Mouse (Mus musculus): ENCODE data around the gene 1810043G02Rik.
"Not testable (repeated sequence)": the region's sequence is repeated elsewhere in the genome, so short reads cannot be mapped to it uniquely, and the experiment has no call there.

The 1810043G02Rik gene

DNA sequence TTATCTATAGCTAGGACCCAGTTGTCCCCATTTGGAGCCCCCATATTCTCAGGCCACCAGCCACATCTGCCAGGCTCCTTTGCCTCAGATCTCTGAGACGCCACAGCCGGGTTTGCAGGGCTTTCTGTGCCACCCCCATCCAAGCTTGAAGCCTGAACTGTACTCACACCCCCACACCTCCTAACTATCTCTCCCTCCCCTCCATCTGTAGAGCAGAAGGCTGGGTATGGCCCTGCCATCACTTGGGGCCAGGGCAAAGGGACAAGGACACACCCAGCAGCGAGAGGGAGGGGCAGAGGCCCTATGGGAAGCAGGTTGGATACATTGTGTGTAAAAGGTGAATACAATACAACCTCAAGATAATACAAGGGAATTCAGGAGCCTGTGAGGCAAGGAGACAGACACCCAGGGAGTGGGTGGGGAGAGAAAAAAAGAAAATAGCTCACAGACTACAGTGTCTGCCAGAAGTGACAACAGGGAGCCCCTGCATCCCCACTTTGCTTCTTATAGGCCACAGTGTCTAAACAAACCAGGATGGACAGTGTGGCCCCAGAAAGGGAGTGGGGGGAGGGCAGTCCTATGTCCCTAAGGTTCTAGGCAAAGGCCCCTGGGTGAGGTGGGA, 26.3 kb downstream of the 1810043G02Rik start:
- DNase-seq (ENCODE audit: low read depth in 1 of 2, low spot score in 2 of 2): no peak

DNA sequence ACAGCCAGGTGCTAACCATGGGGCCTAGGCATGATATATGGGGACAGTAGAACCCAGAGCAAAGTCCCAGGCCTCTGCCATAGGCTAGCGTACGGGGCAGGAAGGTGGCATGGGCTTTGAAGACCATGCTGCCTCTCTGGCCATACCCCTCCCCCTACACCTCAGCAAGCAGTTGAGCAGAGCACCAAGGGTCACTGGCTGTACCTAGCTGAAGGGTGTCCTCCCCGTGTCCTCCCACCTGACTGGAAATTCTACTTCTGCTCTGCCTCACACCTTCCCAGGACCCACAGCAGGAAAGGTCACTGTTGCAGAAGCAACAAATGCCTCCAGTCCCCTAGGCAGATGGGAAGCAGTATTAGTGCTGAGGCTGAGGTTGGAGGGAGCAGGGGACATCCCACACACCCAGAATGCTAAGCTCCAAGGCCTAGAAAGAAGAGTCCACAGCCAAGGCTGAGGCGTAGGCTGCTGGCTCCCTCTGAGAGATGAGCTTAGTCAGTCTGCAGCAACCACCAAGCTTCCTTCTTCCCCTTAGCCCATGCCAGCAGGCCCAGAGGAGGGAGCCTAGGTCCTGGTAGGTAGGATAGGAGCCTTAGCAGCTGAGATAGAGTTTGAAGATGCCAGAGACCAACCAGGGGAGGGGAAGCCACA, 27.6 kb downstream of the 1810043G02Rik start:
- DNase-seq (ENCODE audit: low read depth in 1 of 2, low spot score in 2 of 2): no peak

DNA sequence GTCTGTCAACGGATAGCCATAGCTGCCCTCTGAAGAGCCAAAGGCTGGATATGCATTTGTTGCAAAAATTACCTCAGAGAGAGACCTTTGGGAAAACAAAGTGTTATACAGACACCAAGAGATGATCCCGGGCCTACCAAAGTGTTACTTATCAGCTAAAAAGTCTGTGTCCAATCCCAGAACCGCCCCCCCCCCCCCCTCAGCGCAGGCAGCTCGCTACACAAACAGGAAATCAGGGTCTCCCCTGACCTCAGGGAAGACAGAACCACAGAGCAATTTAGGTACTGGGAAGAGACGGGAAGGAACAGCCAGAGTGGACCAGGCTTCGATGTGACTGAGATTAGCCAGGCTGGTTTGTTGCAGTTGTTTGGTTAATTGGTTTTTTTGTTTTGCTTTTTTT, 28.9 kb downstream of the 1810043G02Rik start:
- DNase-seq (ENCODE audit: low read depth in 1 of 2, low spot score in 2 of 2): no peak

DNA sequence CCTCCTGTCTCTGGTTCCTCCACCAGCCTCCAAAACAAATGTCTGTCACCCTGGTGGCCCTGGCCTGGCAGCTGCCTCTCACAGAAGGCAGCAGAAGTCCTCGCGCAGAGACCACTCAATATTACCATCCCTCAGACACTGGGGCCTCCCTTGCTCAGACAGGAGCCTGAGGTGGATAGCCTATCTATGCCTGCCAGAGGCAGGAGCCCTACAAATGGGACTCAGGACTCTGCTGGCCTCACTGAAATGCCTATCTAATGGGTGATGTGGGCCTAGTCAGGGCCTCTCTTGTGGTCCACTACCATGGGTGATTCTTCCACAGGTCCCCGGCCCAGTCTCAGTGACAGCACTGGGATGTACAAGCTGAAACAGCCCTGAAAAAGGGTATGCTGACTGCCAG, 29.8 kb downstream of the 1810043G02Rik start:
- no peak for DNase-seq (ENCODE audit: low read depth in 1 of 2, low spot score in 2 of 2)

DNA sequence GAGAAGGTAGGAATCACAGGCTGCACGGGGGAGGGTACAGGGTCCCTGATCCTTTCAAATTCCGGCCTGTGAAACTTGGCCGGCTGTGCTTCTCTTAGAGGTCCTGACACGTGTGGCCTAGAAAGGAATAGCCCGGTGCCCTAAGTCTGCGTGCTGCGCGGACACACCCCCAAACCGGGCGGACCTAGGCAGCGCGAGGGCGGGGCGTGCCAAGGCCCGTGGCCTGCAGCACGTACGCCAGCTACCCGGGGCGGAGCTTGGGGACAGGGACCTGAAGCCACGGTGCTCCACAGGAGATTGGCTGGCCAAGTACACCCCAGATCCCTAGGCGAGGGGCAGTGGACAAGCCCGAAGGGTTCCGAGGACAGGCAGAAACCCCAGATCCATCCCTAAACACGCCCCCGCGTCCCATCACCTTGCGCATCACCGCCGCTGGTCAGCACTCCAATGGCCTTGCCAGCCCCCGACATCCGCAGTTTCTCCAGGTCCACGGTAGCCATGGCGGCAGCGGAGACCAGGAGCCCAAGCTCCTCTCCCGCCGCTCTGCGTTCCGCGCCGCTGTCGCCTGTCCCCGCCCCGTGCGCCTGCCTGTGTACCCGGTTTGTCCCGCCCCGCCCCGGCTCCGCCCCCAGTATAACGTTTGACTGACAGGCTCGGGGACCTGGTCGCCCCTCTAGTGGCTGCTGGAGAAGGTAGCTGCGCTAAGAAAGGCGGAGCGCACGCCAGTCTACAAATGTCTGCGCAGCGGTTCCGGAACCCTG, 31.0 kb downstream of the 1810043G02Rik start:
- DNase-seq (ENCODE audit: low read depth in 1 of 2, low spot score in 2 of 2): peak; percentile 83 to 91

DNA sequence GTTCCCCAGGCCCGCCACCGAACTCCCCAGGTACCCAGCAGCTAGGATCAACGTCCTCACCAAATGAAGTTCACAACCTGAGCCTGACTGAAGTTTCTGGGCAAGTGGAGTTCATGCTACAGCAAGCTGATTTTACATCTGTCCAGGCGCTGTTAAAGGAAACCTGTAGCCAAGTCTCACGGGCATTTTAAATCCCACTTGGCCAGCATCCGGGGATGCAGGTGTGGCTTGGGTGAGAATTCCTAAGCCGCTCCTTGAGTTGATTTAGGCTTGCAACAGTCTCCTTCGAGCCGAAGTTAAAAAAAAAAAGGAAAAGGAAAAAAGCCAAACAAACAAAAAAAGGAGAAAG, 31.6 kb downstream of the 1810043G02Rik start, which contains the start of gene Pfkl:
Gene Pfkl (minus strand): TSS at position 139 of the 349 bp plus-strand sequence.
- no peak for DNase-seq (ENCODE audit: low read depth in 1 of 2, low spot score in 2 of 2)

DNA sequence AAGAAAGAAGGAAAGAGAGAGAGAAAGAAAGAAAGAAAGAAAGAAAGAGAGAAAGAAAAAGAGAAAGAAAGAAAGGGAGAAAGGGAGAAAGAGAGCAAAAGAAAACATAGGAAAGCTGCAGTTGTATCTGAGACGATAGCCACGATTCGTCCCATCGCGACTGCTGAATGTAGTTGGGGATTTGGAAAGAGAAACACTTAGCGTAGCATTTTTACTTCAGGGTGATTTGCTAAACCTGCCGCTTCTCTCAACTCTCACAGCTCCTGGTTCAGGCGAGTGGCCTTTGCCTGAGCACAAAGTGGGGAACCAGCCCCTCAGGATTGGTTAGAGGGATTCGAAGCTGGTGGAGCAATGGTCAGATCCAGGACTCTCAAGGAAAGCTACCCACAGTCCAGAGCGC, 32.0 kb downstream of the 1810043G02Rik start:
- no peak for DNase-seq (ENCODE audit: low read depth in 1 of 2, low spot score in 2 of 2)

DNA sequence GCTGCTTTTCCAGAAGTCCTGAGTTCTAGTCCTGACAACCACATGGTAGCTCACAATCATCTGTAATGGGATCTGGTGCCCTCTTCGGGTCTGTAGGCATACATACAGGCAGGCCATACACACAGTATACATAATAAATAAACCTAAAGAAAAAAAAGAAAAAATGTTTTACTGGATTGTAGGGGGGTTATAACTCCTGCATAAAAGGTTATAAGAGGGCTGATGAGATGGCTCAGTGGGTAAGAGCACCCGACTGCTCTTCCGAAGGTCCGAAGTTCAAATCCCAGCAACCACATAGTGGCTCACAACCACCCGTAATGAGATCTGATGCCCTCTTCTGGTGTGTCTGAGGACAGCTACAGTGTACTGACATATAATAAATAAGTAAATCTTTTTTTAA, 32.8 kb downstream of the 1810043G02Rik start:
- not testable (repeated sequence) for DNase-seq (ENCODE audit: low read depth in 1 of 2, low spot score in 2 of 2)

DNA sequence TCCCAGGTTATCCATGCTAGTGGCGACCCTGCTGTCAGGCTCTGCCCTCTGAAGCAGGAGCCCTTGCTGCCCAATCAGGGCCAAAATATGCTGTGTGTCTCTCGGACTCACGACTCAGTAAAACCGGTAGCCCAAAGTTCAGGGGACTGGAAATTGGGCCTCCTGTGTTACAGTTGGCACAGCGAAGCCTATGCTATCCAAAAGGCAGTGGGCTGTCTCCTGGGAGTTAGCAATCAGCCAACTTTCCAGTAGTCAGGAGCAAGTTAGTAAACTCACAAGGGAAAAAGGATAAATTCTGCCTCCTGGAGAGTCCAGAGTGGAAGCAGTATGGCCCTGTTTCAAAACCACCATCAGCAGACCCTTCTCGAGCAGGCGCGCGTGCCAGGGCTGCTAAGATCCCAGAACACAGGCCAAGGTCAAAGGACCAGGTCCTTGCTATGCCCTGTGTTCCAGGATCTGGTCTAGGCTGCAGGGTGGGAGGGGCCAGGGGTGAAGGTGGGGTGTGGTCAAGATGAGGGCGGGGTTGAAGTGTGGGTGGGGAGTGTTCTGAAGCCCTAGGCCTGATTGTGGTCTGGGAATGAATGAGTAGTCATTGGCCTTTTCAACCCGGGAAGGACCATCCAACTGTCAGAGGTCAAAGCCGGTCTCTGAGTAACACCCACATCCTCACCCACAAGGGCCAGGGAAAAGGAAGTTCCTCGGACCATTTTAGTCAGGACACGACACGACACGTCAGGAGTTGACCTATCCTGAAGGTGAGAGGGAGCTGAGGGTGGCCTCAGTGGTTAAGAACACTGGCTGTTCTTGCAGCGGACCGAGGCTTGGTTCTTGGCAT, 34.6 kb downstream of the 1810043G02Rik start:
- no peak for DNase-seq (ENCODE audit: low read depth in 1 of 2, low spot score in 2 of 2)

DNA sequence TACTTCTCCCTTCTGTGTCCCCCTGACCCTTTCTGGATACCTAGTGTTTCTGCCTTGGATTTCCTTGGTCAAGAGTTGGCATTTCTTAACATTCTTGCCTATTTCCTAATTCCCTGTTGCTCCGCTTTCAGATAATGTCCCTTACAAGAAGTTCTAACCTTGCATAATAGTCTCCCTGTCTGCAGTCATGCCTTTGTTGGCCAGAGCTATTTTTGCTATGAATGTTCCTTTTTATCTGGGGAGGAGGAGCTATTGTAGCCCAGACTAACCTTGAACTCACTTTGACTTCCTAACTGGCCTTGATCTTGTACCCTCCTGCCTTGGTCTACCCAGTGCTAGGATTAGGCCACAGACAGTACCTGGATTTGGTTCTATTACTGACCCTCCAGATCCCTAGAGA, 37.2 kb downstream of the 1810043G02Rik start:
- DNase-seq (ENCODE audit: low read depth in 1 of 2, low spot score in 2 of 2): no peak

DNA sequence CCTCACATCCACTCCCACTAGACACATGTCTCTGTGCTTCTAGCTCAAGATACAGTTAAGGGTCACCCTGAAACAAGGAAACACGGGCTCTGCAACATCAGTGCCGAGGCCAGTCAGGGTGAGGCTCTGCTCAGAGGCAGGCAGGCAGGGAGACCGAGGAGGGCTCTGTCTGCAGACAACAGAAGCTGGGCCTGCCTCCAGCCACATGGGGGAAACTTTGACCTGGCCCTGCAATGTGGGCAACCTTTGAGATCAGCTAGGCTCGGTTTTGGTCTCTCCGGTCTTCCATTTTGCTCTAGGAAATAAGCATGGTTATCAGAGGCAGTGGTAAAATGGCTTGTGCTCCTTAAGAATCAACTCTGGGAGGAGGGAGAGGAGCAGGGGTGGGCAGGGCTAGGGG, 38.0 kb downstream of the 1810043G02Rik start:
- no peak for DNase-seq (ENCODE audit: low read depth in 1 of 2, low spot score in 2 of 2)

DNA sequence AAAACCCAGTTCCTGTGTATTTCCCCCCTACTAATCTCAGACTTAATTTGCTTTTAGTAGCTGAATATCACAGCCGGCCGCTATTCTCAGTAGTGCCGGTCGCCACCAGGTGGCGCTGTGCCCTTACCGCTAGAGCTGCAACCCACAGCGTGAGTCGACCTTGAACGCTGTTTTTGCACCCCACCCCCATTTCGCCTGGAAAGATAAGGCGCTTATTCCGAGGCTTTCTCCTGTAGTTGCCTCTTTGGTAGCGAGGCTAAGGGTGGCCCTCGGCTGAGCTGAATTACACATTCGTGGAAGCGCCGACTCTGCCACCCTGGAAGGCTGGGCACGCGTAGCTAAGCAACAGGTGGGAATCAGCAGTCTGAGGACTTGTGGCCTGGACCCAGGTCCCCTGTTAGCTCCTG, 40.5 kb downstream of the 1810043G02Rik start:
- DNase-seq (ENCODE audit: low read depth in 1 of 2, low spot score in 2 of 2): peak in 1 of 2 experiments; percentile 44

DNA sequence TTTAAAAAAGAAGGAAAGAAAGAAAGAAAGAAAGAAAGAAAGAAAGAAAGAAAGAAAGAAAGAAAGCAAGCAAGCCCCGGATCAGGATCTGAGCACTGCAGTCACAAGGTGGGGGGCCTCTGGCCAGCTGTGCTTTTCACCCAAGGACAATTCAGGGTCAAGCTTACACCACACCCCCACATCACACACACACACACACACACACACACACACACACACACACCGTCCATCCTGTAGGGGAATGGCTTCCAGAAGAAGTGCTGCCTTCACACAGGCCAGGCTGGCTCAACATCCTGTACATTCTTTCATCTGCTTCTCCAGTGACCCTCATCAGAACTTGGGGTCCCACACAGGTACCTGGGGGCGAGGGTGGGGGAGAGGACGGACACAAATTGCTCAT, 41.0 kb downstream of the 1810043G02Rik start:
- DNase-seq (ENCODE audit: low read depth in 1 of 2, low spot score in 2 of 2): no peak

DNA sequence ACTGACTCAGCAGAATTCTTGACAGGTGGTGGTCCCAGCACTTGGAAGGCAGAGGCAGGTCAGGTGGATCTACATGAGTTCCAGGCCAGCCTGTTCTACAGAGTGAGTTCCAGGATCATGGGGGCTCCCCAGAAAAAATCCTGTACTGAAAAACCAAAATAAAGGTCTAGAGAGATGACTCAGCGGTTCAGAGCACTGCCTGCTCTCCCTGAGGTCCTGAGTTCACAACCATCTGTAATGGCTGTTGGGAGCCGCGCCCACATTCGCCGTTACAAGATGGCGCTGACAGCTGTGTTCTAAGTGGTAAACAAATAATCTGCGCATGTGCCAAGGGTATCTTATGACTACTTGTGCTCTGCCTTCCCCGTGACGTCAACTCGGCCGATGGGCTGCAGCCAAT, 41.7 kb downstream of the 1810043G02Rik start:
- DNase-seq (ENCODE audit: low read depth in 1 of 2, low spot score in 2 of 2): not testable (repeated sequence)

DNA sequence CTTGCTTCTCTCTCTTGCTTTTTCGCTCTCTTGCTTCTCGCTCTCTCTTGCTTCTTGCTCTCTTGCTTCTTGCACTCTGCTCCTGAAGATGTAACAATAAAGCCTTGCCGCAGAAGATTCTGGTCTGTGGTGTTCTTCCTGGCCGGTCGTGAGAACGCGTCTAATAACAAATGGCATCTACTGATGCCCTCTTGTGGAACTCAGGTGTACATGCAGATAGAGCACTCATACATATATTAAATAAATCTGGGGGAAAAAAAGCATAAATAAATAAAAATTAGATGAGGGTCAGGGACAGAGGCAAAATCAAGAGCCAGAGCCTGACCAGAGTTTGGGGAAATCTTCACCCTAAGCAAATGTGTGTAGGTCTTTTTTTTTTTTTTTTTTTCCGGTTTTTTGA, 47.1 kb downstream of the 1810043G02Rik start:
- not testable (repeated sequence) for DNase-seq (ENCODE audit: low read depth in 1 of 2, low spot score in 2 of 2)

DNA sequence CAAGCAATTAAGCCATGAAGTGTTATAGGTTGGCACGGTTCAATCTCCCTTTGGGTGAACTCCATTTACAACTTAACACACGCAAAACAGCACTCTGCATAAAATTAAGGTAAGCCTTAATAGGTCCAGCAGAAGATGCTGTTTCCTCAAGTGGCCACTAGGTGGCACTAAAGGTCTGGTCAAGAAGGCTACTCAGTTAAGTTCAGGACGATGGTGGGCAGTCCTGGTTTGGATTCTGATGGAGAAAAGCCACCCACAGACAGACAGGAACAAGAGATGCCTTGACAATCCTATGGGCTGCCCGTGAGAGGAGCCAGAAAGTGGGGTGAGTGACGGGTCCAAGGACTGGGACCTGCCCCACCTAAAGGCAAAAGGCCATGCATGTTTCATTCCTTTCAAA, 49.8 kb downstream of the 1810043G02Rik start:
- DNase-seq (ENCODE audit: low read depth in 1 of 2, low spot score in 2 of 2): peak in 1 of 2 experiments; percentile 41

DNA sequence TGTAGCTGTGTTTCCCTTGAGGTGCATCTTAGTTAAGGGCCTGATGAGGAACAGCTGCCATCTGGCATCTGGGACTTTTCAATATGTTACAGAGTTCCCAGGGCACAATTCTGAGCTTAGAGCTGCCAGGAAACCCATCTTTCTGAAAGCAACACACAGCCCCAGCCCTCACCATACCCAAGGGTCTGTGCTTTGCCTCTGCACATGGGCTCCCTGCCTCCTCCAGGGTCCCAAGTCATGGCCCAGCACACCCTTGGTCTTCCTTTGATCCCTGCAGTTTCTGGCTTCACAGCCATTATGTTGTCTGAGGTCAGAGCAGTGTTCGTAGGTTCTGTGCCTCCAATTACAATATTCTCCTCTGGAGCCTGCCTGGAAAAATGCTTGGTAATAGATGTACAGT, 50.8 kb downstream of the 1810043G02Rik start:
- DNase-seq (ENCODE audit: low read depth in 1 of 2, low spot score in 2 of 2): no peak

DNA sequence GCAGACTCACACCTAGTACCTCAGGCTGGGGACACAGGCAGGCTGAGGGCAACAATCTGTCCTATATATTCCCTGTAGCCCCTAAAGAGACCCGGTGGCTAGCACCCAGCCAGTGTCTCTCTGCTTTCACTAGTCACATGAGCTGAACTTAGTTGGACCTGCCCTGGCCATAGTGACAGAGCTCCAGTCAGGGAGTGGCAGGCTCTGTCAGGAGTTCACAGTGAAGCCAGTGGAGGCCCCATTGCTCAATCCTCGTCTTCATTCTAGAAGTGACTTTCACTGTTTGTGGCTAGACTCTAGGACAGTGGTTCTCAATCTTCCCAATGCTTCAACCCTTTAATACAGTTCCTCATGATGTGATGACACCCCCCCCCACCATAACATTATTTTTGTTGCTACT, 53.7 kb downstream of the 1810043G02Rik start:
- peak in 1 of 2 experiments; percentile 23 for DNase-seq (ENCODE audit: low read depth in 1 of 2, low spot score in 2 of 2)

All from monocyte, adult 2 months (primary cell).